Mouse (Mus musculus) cerebellum, adult 11 months (tissue): ENCODE results near the gene Gm4553.
"Not testable (repeated sequence)": the region's sequence is repeated elsewhere in the genome, so short reads cannot be mapped to it uniquely, and the experiment has no call there.

Source experiments
- DNase-seq: peaks from one replicate; pipeline ENCODE4 v3.0.0; 2022

The Gm4553 gene

DNA sequence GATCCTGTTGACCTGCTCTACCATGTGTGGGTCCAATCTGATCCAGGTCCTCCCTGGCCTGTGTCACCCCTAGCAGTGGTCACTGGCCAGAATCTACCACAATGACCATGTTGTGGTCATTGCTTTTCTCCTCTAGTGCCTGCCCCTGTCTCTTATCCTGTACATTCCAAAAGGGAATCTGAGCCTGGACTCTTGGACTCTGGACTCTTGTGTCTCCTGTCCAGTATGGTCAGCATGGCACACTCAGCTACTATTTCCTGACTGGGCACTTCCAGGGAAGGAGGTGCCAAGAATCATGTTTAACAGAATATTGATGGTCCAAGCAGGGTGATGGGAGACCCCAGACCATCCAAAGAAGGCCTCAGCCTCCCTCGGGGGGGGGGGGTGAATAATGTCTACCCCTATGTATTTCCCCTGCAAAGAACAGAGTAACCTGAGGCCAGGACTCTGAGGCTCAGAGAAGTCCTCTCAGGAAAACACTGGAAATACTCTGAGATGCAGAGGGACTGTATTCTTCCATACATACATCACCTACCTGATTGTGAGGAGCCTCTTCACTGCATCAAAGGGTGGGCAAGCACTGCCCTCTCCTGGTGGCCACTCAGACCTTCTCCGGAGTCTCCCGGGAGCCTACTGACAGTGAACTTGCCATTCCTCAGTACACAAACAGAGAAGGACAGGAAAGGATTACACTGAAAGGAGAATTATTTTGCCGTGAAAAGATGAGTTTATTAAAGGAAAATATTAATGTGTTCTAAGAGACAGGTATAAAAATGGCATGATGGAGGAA, 31.1 kb downstream of the Gm4553 start:
- DNase-seq = no peak

DNA sequence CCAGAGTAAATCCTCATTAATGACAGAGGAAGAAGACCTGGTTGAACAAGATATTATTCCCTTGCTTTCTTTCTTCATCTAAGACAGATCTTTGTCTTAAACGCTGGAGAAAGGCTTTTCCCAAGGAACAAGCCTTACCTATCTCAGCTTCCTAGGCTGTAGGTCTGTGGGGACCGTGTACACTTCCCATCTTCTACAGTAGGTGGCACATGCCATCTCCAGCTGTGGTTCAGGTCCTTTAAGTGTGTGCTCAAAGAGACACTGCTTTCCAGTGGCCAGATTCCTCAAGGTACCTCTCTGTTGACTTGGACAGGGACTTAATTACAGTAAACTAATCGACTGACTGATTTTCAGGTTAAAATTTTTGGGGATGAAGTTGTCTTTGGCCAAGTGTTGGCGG, 36.7 kb downstream of the Gm4553 start:
- DNase-seq = no peak

DNA sequence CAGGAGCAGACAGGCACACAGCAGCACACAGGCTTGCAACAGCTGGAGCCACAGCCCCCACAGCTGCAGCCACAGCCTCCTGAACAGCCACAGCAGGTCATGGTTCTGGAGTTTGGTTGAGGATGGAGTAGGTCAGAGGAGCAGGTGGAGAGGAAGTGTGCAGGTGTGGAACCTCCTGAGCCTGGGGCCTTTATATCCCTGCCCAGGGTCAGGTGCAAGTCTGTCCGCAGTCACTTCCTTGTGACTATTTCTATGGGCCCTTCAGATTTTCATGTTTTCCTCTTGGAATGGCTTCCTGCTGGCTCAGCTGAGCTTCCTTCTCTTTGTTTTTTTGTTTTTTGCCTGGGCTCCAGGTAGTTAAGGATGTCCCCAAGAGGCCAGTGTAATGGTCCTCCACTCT, 44.9 kb downstream of the Gm4553 start, which contains the start of gene Gm45618:
Gene Gm45618 (minus strand): TSS at position 101 of the 400 bp plus-strand sequence.
- DNase-seq = not testable (repeated sequence)

DNA sequence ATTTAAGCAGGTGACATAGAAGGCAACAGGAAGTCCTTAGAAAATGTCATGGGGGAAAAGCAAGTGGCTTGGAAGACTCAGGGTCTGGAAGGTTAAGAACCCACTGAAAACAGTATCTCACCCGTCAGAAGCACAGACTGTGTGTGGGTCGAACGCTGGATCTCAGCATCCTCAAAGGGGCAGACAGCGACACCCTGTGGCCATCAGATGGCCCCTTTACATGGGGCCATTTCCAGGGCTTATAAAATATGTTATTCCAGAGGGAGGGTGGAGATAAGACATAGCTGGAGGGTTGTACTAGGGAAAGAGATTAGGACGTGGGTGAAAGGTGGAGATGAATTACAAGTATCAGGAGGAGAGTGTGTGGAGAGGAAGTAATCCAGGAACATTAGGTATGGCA, 45.9 kb downstream of the Gm4553 start:
- DNase-seq = no peak
